Mouse (Mus musculus): ENCODE results near the gene Zfp652.
"Not testable (repeated sequence)": the region's sequence is repeated elsewhere in the genome, so short reads cannot be mapped to it uniquely, and the experiment has no call there.

Zfp652 gene

GRCm38 (mm10) chr11:95712563-95713224 is at the start of gene Zfp652:
TSS of gene Zfp652 (plus strand) at chr11:95712673.
- DNase-seq (ENCODE audit: low read depth, low spot score) = peak; percentile 87

GRCm38 (mm10) chr11:95666529-95667149 is 45.8 kb upstream of the Zfp652 start, which contains the start of gene Phb:
TSS of gene Phb (plus strand) at chr11:95666957.
- peak; percentile 98 for DNase-seq (ENCODE audit: low read depth, low spot score)

GRCm38 (mm10) chr11:95667177-95667576 is 45.3 kb upstream of the Zfp652 start:
- no peak for DNase-seq (ENCODE audit: low read depth, low spot score)

- not testable (repeated sequence) for DNase-seq (ENCODE audit: low read depth, low spot score)
Observed at GRCm38 (mm10) chr11:95668086-95668485, 44.4 kb upstream of the Zfp652 start.

- DNase-seq (ENCODE audit: low read depth, low spot score) = no peak
Observed at GRCm38 (mm10) chr11:95675498-95675897, 37.0 kb upstream of the Zfp652 start.

- no peak for DNase-seq (ENCODE audit: low read depth, low spot score)
Observed at GRCm38 (mm10) chr11:95676307-95676706, 36.2 kb upstream of the Zfp652 start.

GRCm38 (mm10) chr11:95677925-95678701 is 34.4 kb upstream of the Zfp652 start:
- DNase-seq (ENCODE audit: low read depth, low spot score) = no peak

- DNase-seq (ENCODE audit: low read depth, low spot score) = no peak
Observed at GRCm38 (mm10) chr11:95681995-95682601, 30.4 kb upstream of the Zfp652 start.

- no peak for DNase-seq (ENCODE audit: low read depth, low spot score)
Observed at GRCm38 (mm10) chr11:95682946-95683345, 29.5 kb upstream of the Zfp652 start.

- DNase-seq (ENCODE audit: low read depth, low spot score) = peak; percentile 66
Observed at GRCm38 (mm10) chr11:95686031-95686430, 26.4 kb upstream of the Zfp652 start.

GRCm38 (mm10) chr11:95687084-95687656 is 25.3 kb upstream of the Zfp652 start:
- DNase-seq (ENCODE audit: low read depth, low spot score) = no peak

GRCm38 (mm10) chr11:95688515-95688914 is 24.0 kb upstream of the Zfp652 start:
- DNase-seq (ENCODE audit: low read depth, low spot score) = peak; percentile 43

GRCm38 (mm10) chr11:95688981-95689380 is 23.5 kb upstream of the Zfp652 start:
- DNase-seq (ENCODE audit: low read depth, low spot score) = peak; percentile 46

- no peak for DNase-seq (ENCODE audit: low read depth, low spot score)
Observed at GRCm38 (mm10) chr11:95689544-95689943, 22.9 kb upstream of the Zfp652 start.

GRCm38 (mm10) chr11:95698541-95698940 is 13.9 kb upstream of the Zfp652 start:
- no peak for DNase-seq (ENCODE audit: low read depth, low spot score)

- no peak for DNase-seq (ENCODE audit: low read depth, low spot score)
Observed at GRCm38 (mm10) chr11:95700778-95701739, 11.4 kb upstream of the Zfp652 start.

- no peak for DNase-seq (ENCODE audit: low read depth, low spot score)
Observed at GRCm38 (mm10) chr11:95704032-95704969, 8.2 kb upstream of the Zfp652 start.

- no peak for DNase-seq (ENCODE audit: low read depth, low spot score)
Observed at GRCm38 (mm10) chr11:95704970-95705330, 7.5 kb upstream of the Zfp652 start.

GRCm38 (mm10) chr11:95709534-95710040 is 2.9 kb upstream of the Zfp652 start:
- DNase-seq (ENCODE audit: low read depth, low spot score) = no peak

Measured in skeletal muscle tissue, adult 2 months (tissue).